Mouse (Mus musculus) small intestine, adult 2 months (tissue): ENCODE data around the gene Rsad2. TPM values are rescaled to one million over a fixed set of nuclear protein-coding genes. Genes with fewer than 3 reads are reported as not detected.

Experiments
- H3K27ac ChIP-seq: fragments of 200-500 bp; 2 replicates; pipeline ENCODE4 v1.5.1; 2012; ENCODE audit warnings: low read depth, low read length, control low read depth, inconsistent platforms; ENCODE audit not compliant: insufficient read depth
- H3K27me3 ChIP-seq: fragments of 200-500 bp; 2 replicates; pipeline ENCODE4 v1.6.1; 2012; ENCODE audit warnings: mild to moderate bottlenecking, moderate library complexity, low read length, inconsistent platforms; ENCODE audit not compliant: control insufficient read depth, insufficient read depth
- H3K36me3 ChIP-seq: fragments of 200-500 bp; 2 replicates; pipeline ENCODE4 v1.6.1; 2012; ENCODE audit warnings: mild to moderate bottlenecking, low read length, control low read depth, inconsistent platforms; ENCODE audit not compliant: control insufficient read depth, insufficient read depth
- H3K4me1 ChIP-seq: fragments of 200-500 bp; 2 replicates; pipeline ENCODE4 v1.6.1; 2012; ENCODE audit warnings: low read length, inconsistent platforms, mixed read lengths; ENCODE audit not compliant: control insufficient read depth, insufficient read depth, insufficient read length
- H3K4me3 ChIP-seq: fragments of 200-500 bp; 2 replicates; pipeline ENCODE4 v1.5.1; 2012; ENCODE audit warnings: low read depth, mild to moderate bottlenecking, control low read depth, inconsistent platforms, low read length, moderate library complexity
- CTCF ChIP-seq: fragments of 200-500 bp; IDR thresholded peaks from 2 replicates; pipeline ENCODE4 v1.5.1; 2012; ENCODE audit warnings: low read depth, mild to moderate bottlenecking, control low read depth, inconsistent platforms, low read length, moderate library complexity, mixed read lengths; ENCODE audit not compliant: insufficient replicate concordance, insufficient read length; ENCODE audit errors: extremely low read depth
- POLR2A ChIP-seq: fragments of 200-500 bp; IDR thresholded peaks from 2 replicates; pipeline ENCODE4 v1.6.1; 2012; ENCODE audit warnings: low read depth, mild to moderate bottlenecking, control low read depth, inconsistent platforms, low read length, moderate library complexity
- WGBS: fragments of 180-500 bp; shearing (Covaris S2); methylation state at CpG from one replicate; pipeline ENCODE4 v1.1.7; 2018; 5-methylcytosine and 5-hydroxymethylcytosine counted together
- polyA plus RNA-seq: library from polyadenylated mRNA; depleted of rRNA; stranded (reverse); fragments of >200 nt; gene quantifications from 2 replicates; pipeline ENCODE4 v1.2.3, GENCODE M21; 2012

The Rsad2 gene
- polyA plus RNA-seq, 1 experiment, result 6.6 TPM

- Histone ChIP-seq H3K36me3 (peaks cover 10% of the 10 kb centered on the region), H3K27ac (peak within 1 kb of the TSS; percentile 79), H3K27me3 (no peaks in the 10 kb centered on the region), H3K4me3 (peak within 1 kb of the TSS; percentile 85), H3K4me1 (peaks cover 18% of the 10 kb centered on the region; the same call in 1 of the 2 replicates)
- TF ChIP-seq POLR2A (peak; percentile 71), CTCF (no peak)
- under 1% methylated on average over 69 of the region's 69 CpGs for WGBS
Observed at GRCm38 (mm10) chr12:26469098-26470041, 13.1 kb upstream of the Rsad2 start, which contains the start of gene Cmpk2. Cmpk2 (plus strand) TSS chr12:26469204.

DNA sequence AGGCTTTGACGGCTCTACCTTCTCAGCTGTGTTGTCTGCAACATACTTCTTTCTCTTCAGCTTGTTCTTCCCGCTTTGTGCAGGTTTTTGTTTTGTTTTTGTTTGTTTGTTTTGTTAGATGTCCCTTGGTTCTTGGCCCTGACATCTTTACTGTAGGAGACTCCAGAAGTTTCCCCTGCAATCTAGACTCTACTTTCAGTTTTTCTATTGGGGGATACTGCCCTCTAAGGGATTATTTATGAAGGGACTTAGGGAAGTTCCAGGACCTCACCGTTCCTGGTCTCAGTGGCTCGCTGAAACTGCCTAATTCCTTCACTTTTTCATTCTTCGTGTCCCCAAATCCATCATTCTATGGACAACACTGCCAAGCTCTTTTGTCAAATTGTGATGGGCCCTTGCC lies 9.3 kb upstream of the Rsad2 start:
- Histone ChIP-seq H3K4me3 (no peak overlapping the region), H3K27me3 (no peaks in the 10 kb centered on the region), H3K4me1 (peaks cover 15% of the 10 kb centered on the region; the same call in 1 of the 2 replicates), H3K36me3 (no peaks in the 10 kb centered on the region), H3K27ac (no peak overlapping the region)
- no peak for TF ChIP-seq POLR2A
- no peak for TF ChIP-seq CTCF
- WGBS, result 65% methylated on average over 5 of the region's 5 CpGs

DNA sequence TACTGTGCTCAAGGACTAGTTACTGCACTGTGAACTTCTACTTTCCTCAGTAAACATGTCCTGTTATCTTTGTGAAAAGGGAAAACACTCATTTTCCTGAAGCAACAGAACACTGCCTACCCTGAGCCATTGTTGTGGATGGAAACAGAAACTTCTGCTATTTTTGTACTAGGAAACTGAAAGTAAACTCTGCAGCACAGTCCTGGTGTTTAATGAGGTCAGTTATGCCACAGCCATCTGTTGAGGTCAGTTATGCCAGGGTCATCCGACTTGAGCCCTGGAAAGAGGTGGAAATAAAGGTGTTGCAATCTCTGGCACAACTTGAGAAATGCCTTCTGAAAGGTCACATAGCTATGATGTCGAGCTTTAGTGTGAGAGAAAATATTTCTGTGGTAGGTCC lies 3.8 kb upstream of the Rsad2 start:
- Histone ChIP-seq H3K4me3 (no peak overlapping the region), H3K27me3 (no peaks in the 10 kb centered on the region), H3K36me3 (no peaks in the 10 kb centered on the region), H3K4me1 (peaks cover 26% of the 10 kb centered on the region), H3K27ac (peak overlapping the region; percentile 68)
- 7% methylated on average over 2 of the region's 2 CpGs for WGBS
- TF ChIP-seq POLR2A (no peak), CTCF (no peak)

DNA sequence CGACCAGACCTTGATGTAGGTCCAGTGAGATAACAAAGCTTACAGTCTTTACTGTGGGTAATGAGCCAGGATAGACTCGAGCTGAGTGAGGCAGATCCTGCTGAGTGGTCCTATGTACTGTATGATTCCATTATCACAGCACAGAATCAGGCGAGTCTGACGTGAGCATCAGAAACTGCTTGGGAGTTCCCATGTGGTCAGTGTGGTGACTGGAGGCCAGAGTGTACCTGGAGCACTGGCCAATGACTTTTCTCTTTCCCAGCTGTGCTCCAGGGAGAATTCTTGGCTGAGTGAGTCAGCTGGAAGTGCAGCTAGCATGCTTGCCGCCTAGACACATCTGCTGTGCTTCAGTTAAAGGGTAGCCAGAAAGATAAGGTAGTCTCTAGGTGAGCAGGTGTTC lies 1.6 kb downstream of the Rsad2 start:
- Histone ChIP-seq H3K4me3 (no peak overlapping the region), H3K27ac (no peak overlapping the region), H3K27me3 (no peaks in the 10 kb centered on the region), H3K4me1 (peaks cover 10% of the 10 kb centered on the region), H3K36me3 (peaks cover 2% of the 10 kb centered on the region)
- WGBS, result 17% methylated on average over 5 of the region's 5 CpGs
- TF ChIP-seq POLR2A (no peak), CTCF (no peak)

GRCm38 (mm10) chr12:26452951-26453350 lies 3.3 kb downstream of the Rsad2 start:
- Histone ChIP-seq H3K4me1 (peaks cover 9% of the 10 kb centered on the region), H3K36me3 (peaks cover 6% of the 10 kb centered on the region), H3K4me3 (no peak overlapping the region), H3K27me3 (no peaks in the 10 kb centered on the region), H3K27ac (no peak overlapping the region)
- 27% methylated on average over 4 of the region's 4 CpGs for WGBS
- TF ChIP-seq CTCF, result no peak
- TF ChIP-seq POLR2A, result no peak

DNA sequence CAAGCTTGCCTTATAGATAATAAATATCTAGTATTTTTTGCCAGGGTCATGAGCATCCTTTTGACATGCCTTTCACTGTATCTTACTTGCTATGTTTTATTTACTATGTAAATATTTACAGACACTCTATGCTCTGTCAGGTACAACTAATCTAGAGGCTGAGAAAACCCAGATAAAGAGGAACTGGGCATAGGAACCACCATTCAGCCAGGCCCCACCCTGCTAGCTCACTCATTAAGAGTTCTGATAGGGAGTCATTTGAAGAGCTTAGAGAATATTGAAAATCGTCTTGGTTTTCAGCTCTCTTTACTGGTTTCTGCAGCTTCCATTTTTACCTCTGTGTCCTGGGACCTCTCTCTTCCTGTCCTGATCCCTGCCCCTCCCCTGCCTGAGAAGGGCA lies 5.1 kb downstream of the Rsad2 start:
- Histone ChIP-seq H3K4me3 (no peak overlapping the region), H3K27ac (no peak overlapping the region), H3K27me3 (no peaks in the 10 kb centered on the region), H3K4me1 (peaks cover 7% of the 10 kb centered on the region), H3K36me3 (peaks cover 6% of the 10 kb centered on the region)
- TF ChIP-seq CTCF (no peak), POLR2A (no peak)
- WGBS, result 0% methylated on average over 1 of the region's 1 CpGs

- no peaks in the 10 kb centered on the region for H3K27me3 ChIP-seq
- no peak overlapping the region for H3K4me3 ChIP-seq
- H3K36me3 ChIP-seq, result peaks cover 6% of the 10 kb centered on the region
- H3K4me1 ChIP-seq, result peaks cover 2% of the 10 kb centered on the region
- no peak overlapping the region for H3K27ac ChIP-seq
- no peak for TF ChIP-seq POLR2A
- no peak for TF ChIP-seq CTCF
- 91% methylated on average over 2 of the region's 2 CpGs for WGBS
Observed at GRCm38 (mm10) chr12:26449483-26449882, 6.8 kb downstream of the Rsad2 start.
